Mouse (Mus musculus) lung, embryonic 14.5 days (tissue): ENCODE measurements around the gene Pcbp2. TPM values are rescaled to one million over a fixed set of nuclear protein-coding genes. Genes with fewer than 3 reads are reported as not detected.
A peak's percentile ranks its signal among the peaks of the same experiment; 100 is the strongest.

Experiments
- ATAC-seq: fragments of 200-750 bp; cut with Nextera tagmentation; 2 replicates; pipeline ENCODE4 v1.8.0; 2017; ENCODE audit warnings: mild to moderate bottlenecking, moderate TSS enrichment, moderate library complexity; ENCODE audit not compliant: insufficient read depth
- DNase-seq: peaks from one replicate; pipeline ENCODE4 v3.0.0-alpha.2; 2015
- H3K27ac ChIP-seq: fragments of 300-500 bp; sonication (generic); 2 replicates; pipeline ENCODE4 v1.5.1; 2014; ENCODE audit warnings: low read depth, mild to moderate bottlenecking, moderate library complexity
- H3K27me3 ChIP-seq: fragments of 300-500 bp; sonication (generic); 2 replicates; pipeline ENCODE4 v1.6.1; 2014; ENCODE audit warnings: low read length, control low read depth; ENCODE audit not compliant: insufficient read depth
- H3K36me3 ChIP-seq: fragments of 300-500 bp; sonication (generic); 2 replicates; pipeline ENCODE4 v1.6.1; 2014; ENCODE audit warnings: control low read depth; ENCODE audit not compliant: insufficient read depth
- H3K4me1 ChIP-seq: fragments of 300-500 bp; sonication (generic); 2 replicates; pipeline ENCODE4 v1.6.1; 2014; ENCODE audit warnings: antibody characterized with exemption, control low read depth; ENCODE audit not compliant: insufficient read depth
- H3K4me2 ChIP-seq: fragments of 300-500 bp; sonication (generic); 2 replicates; pipeline ENCODE4 v1.6.1; 2014; ENCODE audit warnings: mild to moderate bottlenecking
- H3K4me3 ChIP-seq: fragments of 300-500 bp; sonication (generic); 2 replicates; pipeline ENCODE4 v1.5.1; 2014; ENCODE audit warnings: low read depth, low read length
- H3K9ac ChIP-seq: fragments of 300-500 bp; sonication (generic); 2 replicates; pipeline ENCODE4 v1.6.1; 2014
- H3K9me3 ChIP-seq: fragments of 300-500 bp; sonication (generic); 2 replicates; pipeline ENCODE4 v1.6.1; 2016; ENCODE audit warnings: low read depth, low read length, control low read depth
- CTCF ChIP-seq: IDR thresholded peaks from 2 replicates; pipeline ENCODE4 v1.5.1; 2016; ENCODE audit warnings: antibody characterized with exemption, low read depth
- WGBS: fragments of 180-500 bp; shearing (Covaris S2); extraction: QIAGEN DNeasy Blood & Tissue Kit; methylation state at CpG from one replicate; pipeline ENCODE4 v1.1.7; 2014; 5-methylcytosine and 5-hydroxymethylcytosine counted together
- polyA plus RNA-seq: library from polyadenylated mRNA; unstranded; fragments of >200 nt; fragmentation: Nextera tagmentation; extraction: Ambion mirVana; gene quantifications from 2 replicates; pipeline ENCODE4 v1.2.1, GENCODE M21; 2014

The Pcbp2 gene
- polyA plus RNA-seq, 1 experiment from 2014 or later = 280 TPM

DNA sequence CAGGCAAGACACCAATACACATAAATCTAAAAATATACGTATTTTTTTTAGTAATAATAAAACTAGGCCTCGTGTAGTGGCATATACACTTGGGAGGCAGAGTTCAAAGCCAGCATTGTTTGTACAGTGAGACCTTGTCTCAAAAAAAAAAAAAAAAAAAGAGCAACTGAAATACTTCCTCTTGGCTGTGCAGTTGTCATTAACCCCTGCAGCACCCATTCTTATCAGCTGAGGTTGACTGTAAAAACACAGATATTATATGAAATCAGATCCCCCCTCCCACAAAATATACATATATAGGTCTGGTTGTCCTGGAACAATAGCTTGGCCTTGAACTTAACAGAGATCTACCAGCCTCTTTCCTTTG lies 36.1 kb downstream of the Pcbp2 start:
- ATAC-seq (no peak), DNase-seq (no peak)
- Histone ChIP-seq H3K4me1 (peaks cover 10% of the 10 kb centered on the region; the same call in 1 of the 2 replicates), H3K27ac (no peak overlapping the region), H3K9me3 (no peaks in the 10 kb centered on the region), H3K4me3 (no peak overlapping the region), H3K36me3 (peaks cover 47% of the 10 kb centered on the region), H3K9ac (no peak overlapping the region), H3K27me3 (no peaks in the 10 kb centered on the region), H3K4me2 (no peak overlapping the region)
- no peak for TF ChIP-seq CTCF
- 22% methylated on average over 2 of the region's 2 CpGs for WGBS

DNA sequence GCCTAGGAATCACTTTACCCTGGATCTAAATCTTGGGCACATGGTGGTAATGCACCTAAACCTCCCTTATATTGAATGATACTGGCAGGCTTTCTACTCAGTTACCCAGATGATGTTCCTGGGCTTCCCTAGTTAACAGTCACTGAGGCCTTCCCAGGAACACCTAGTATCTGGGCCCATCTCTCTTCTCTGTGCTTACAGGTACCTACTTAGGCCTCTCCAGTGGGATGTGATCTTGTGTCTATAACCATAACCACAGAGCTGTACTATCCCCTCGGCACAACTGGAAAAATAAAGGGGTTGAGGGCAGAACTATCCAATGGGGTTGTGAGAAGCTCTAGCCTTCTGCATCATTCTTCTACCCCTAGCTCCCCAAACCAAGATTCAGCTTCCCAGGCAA lies 36.5 kb downstream of the Pcbp2 start:
- Histone ChIP-seq H3K4me2 (no peak overlapping the region), H3K4me3 (no peak overlapping the region), H3K27ac (no peak overlapping the region), H3K27me3 (no peaks in the 10 kb centered on the region), H3K36me3 (peaks cover 43% of the 10 kb centered on the region), H3K9me3 (no peaks in the 10 kb centered on the region), H3K4me1 (peaks cover 10% of the 10 kb centered on the region; the same call in 1 of the 2 replicates), H3K9ac (no peak overlapping the region)
- WGBS = 78% methylated on average over 1 of the region's 1 CpGs
- DNase-seq (no peak), ATAC-seq (no peak)
- no peak for TF ChIP-seq CTCF

DNA sequence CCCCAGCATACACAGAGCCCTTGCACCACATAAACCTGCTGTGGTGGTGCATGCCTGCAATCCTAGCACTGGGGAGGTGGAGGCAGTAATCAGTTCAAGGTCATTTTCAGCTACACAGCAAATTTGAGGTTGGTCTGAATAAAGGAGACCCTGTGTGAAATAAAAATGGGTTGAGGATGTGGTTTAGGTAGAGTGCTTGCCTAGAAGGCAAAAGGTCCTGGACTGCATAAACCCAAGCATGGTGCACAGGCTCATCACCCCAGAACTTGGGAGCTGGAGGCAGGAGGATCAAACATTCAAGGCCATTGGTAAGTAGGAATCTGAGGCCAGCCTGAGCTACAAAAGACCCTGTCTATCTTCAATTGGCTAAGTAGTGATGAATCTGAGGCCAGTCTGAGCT lies 37.2 kb downstream of the Pcbp2 start:
- Histone ChIP-seq H3K4me1 (peaks cover 10% of the 10 kb centered on the region; the same call in 1 of the 2 replicates), H3K27ac (no peak overlapping the region), H3K9ac (no peak overlapping the region), H3K9me3 (no peaks in the 10 kb centered on the region), H3K36me3 (peaks cover 36% of the 10 kb centered on the region), H3K27me3 (no peaks in the 10 kb centered on the region), H3K4me2 (no peak overlapping the region), H3K4me3 (no peak overlapping the region)
- ATAC-seq (no peak), DNase-seq (no peak)
- TF ChIP-seq CTCF = no peak

DNA sequence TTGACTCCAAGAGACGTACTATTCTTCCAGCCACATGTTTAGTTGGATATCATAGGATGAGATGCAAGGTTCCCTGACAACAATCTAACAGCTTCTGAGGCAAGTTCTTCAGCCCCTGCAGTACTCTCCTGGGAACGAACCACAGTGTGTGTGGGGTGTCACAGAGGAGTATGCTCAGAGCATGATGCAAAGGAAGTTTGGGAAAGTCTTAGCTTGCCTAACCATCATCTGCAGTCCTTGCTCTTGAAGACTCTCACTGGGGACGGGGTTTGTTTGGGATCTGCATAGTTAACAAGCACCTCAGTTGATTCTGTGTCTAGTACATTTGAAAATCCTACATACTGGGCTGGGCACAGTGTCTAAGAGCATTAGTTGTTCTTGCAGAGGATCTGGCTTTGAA lies 38.0 kb downstream of the Pcbp2 start:
- DNase-seq (no peak), ATAC-seq (no peak)
- H3K9me3 ChIP-seq = no peaks in the 10 kb centered on the region
- no peak overlapping the region for H3K27ac ChIP-seq
- no peak for TF ChIP-seq CTCF
- H3K9ac ChIP-seq = no peak overlapping the region
- peaks cover 10% of the 10 kb centered on the region; the same call in 1 of the 2 replicates for H3K4me1 ChIP-seq
- no peaks in the 10 kb centered on the region for H3K27me3 ChIP-seq
- no peak overlapping the region for H3K4me3 ChIP-seq
- peaks cover 29% of the 10 kb centered on the region for H3K36me3 ChIP-seq
- 75% methylated on average over 3 of the region's 3 CpGs for WGBS
- no peak overlapping the region for H3K4me2 ChIP-seq

DNA sequence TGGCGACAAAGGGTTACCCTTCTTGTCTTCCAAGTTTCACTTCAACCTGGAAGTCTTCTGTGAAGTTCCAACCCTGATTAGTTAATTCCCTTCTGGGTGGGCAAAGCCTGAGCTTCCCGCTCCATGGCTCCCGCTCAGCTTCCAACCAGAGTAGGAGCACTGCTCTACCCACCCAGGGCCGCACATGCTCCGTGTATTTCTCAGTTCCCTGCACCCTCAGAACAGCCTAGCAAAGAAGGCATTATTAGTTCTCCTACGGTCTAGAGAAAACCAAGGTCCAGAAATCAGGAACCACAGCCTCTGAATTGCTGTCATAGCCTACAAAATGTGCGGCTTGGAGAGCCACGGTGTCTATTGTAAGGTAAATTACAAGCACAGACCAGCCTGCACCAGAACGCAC lies 39.8 kb downstream of the Pcbp2 start:
- no peak for TF ChIP-seq CTCF
- 4% methylated on average over 9 of the region's 9 CpGs for WGBS
- peak overlapping the region; percentile 49 for H3K9ac ChIP-seq
- peak overlapping the region; percentile 77 for H3K4me2 ChIP-seq
- H3K27ac ChIP-seq = peak overlapping the region; percentile 77
- H3K4me1 ChIP-seq = peaks cover 10% of the 10 kb centered on the region; the same call in 1 of the 2 replicates
- H3K4me3 ChIP-seq = peak overlapping the region; percentile 49
- ATAC-seq (peak; percentile 52), DNase-seq (peak; percentile 44)
- H3K36me3 ChIP-seq = peaks cover 11% of the 10 kb centered on the region; the same call in 1 of the 2 replicates
- no peaks in the 10 kb centered on the region for H3K27me3 ChIP-seq
- no peaks in the 10 kb centered on the region for H3K9me3 ChIP-seq

DNA sequence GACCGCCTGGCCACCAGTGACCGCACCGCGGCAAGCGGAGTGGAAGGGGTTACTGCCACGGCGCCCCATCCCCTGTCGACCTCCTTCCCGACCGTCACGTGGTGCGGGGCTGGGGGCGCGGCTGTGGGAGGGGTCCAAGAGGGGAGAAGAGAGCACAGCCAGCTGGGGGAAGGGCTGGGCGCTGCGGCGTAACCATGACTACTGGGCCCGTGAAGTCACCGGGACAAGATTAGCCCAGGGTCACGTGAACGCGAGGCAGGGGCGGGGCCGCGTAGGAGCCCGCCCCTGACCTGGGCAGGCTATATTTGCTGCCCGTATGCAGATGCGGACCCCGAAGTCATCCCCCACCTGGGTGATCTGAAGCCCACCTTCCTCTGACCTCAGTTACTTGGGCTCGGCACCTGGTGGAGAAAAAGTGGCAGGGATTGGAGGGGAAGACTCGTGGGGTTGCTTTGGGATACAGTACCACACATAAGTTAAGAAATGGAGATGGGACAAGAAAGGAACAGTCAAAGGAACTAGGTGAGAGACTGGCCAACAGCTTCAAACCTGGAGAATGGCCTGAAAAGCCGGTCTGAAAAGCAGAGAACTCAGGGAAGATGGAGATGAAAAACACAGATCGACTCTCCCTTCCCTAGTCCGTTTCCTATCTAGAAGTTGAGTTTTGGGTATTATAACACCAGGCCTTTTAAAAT lies 40.4 kb downstream of the Pcbp2 start:
- peaks cover 15% of the 10 kb centered on the region for H3K4me1 ChIP-seq
- H3K9ac ChIP-seq = peak overlapping the region; percentile 49
- peak overlapping the region; percentile 49 for H3K4me3 ChIP-seq
- WGBS = 3% methylated on average over 34 of the region's 34 CpGs
- DNase-seq = peak; percentile 94
- no peak for TF ChIP-seq CTCF
- H3K4me2 ChIP-seq = peak overlapping the region; percentile 77
- peak; percentile 93 for ATAC-seq
- H3K9me3 ChIP-seq = no peaks in the 10 kb centered on the region
- H3K27me3 ChIP-seq = no peaks in the 10 kb centered on the region
- H3K27ac ChIP-seq = peak overlapping the region; percentile 77
- H3K36me3 ChIP-seq = peaks cover 7% of the 10 kb centered on the region; the same call in 1 of the 2 replicates

DNA sequence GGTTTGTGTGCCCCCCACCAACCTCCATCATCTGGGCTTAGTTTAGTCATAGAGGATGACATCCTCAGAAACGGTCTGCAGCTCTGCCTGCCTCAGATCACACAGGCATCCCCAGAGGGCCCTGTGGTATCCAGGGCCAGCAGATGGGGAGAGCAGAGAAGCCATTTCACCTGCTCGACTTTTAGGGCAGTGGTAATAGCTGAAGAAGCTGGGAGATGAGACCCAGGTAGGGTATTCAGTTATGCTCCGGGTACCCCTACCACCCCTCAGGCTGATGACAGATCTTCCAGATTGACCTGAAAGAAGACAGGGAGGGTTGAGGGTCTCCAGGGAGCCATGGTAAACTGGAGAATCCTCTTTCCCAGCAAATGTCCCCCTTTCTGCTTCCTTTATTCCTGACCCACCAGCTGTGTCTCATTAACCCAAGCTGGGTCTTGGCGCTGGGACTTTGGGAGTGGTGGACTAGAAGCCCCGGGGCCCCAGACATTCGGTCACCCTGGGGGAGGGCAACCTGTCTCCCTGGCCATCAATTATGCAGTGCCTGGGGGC lies 41.0 kb downstream of the Pcbp2 start:
- no peak for ATAC-seq
- H3K4me2 ChIP-seq = peak overlapping the region; percentile 77
- no peak for TF ChIP-seq CTCF
- WGBS = 11% methylated on average over 6 of the region's 6 CpGs
- no peaks in the 10 kb centered on the region for H3K9me3 ChIP-seq
- H3K27ac ChIP-seq = peak overlapping the region; percentile 77; the same call in 1 of the 2 replicates
- peaks cover 17% of the 10 kb centered on the region for H3K4me1 ChIP-seq
- DNase-seq = no peak
- H3K27me3 ChIP-seq = no peaks in the 10 kb centered on the region
- H3K4me3 ChIP-seq = peak overlapping the region; percentile 49
- H3K9ac ChIP-seq = 0 out of 2 replicates have a peak overlapping the region, but pooled peaks have one; percentile 49
- peaks cover 7% of the 10 kb centered on the region; the same call in 1 of the 2 replicates for H3K36me3 ChIP-seq
